Mouse (Mus musculus) kidney, adult 8-10 months (tissue): ENCODE measurements around the gene Rem1.
A peak's percentile ranks its signal among the peaks of the same experiment; 100 is the strongest.

Source experiments
- DNase-seq, 2 experiments: peaks; one replicate each; pipeline ENCODE4 v3.0.0; 2022

The Rem1 gene

GRCm38 (mm10) chr2:152629904-152630303 is 3.2 kb downstream of the Rem1 start:
- DNase-seq, result no peak

GRCm38 (mm10) chr2:152633334-152633733 is 6.6 kb downstream of the Rem1 start:
- DNase-seq, result no peak

- no peak for DNase-seq
Observed at GRCm38 (mm10) chr2:152634311-152634710, 7.6 kb downstream of the Rem1 start.

DNA sequence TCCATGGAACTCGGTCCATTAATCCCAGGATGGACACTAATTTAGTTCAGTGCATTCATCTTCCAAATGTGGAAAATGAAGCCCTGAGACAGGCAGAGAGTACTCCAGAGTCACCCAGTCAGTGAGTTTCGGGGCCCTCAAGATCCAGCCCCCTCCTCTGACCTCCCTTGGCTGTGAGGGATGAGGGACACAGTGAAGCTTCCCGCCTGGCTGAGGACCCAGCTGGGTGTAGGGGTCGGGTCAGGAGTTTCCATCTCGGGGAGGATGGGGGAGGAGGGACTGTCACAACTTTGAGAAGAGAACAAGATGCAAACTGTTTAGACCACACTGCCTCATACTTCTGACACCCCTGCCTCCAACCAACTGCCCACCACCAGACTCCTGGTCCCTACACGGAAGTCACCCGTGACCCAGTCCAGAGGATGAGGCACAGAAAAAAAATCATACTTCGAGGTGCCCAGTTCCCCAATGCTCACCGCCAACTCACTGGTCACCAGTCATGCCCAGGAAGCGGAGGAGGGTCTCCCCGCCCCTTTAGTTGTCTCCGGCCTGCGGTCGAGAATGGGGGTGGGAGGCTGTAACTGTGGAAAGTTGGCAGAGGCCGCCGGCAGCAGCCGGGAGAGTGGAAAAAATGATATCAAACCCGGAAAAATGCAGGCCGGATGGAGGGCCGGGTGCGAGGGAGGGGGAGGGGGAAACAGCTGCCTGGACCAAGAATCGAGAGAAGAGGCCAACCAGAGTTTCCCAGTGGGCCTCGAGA is 9.7 kb downstream of the Rem1 start:
- peak; percentile 59 to 68 for DNase-seq

DNA sequence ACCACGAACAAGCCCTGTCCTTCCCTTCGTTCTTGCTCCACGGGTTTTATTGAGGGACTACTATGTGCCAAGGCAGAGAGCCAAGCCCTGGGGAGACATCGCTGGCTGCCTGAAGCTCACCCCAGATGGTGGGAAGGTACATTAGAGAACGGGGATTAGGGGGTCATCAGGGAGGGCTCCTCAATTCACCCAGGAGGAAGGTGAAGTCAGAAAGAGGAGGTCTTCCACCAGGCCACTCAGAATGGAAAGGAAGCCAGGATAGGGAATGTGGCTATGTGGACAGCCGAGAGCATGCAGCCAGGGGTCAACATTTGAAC is 10.2 kb downstream of the Rem1 start:
- no peak for DNase-seq

GRCm38 (mm10) chr2:152637381-152637780 is 10.6 kb downstream of the Rem1 start:
- DNase-seq, result no peak

- no peak for DNase-seq
Observed at GRCm38 (mm10) chr2:152638865-152639264, 12.1 kb downstream of the Rem1 start.

GRCm38 (mm10) chr2:152639406-152640113 is 12.8 kb downstream of the Rem1 start:
- DNase-seq, result peak; percentile 38 to 63

DNA sequence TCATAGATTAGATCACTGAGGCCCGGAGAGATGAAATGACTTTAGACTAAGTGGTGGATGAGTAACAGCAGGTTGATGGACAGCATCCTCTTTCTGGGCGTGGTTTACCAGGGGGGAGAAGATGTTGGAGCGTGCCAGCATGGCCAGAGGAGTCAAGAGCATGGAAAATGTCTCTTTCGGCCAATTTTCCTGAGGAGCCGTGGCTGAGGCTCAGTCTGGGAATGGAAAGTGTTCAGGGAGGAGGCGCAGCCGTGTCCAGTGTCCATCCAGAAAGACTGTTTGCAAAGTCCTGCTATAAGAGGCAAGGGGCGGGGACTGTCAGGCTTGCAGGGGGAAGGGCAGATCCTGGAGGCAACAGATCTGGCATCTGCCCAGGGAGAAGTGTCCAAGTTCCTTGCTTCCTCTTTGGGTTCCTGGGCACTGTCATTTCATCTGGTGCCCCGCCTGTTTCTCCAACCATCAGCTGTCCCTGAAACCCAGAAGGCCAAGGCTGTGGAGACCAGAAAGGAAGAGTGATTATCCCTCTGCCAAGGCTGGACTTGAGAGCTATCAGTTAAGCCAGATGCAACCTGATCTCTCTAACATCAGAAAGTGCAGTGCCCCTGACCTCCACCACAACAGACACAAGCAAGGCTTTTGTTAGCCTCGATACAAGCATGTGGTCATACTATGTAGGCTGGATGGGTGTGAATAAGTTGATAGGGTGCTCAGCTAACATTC is 26.3 kb downstream of the Rem1 start:
- DNase-seq, result peak; percentile 32 to 39

DNA sequence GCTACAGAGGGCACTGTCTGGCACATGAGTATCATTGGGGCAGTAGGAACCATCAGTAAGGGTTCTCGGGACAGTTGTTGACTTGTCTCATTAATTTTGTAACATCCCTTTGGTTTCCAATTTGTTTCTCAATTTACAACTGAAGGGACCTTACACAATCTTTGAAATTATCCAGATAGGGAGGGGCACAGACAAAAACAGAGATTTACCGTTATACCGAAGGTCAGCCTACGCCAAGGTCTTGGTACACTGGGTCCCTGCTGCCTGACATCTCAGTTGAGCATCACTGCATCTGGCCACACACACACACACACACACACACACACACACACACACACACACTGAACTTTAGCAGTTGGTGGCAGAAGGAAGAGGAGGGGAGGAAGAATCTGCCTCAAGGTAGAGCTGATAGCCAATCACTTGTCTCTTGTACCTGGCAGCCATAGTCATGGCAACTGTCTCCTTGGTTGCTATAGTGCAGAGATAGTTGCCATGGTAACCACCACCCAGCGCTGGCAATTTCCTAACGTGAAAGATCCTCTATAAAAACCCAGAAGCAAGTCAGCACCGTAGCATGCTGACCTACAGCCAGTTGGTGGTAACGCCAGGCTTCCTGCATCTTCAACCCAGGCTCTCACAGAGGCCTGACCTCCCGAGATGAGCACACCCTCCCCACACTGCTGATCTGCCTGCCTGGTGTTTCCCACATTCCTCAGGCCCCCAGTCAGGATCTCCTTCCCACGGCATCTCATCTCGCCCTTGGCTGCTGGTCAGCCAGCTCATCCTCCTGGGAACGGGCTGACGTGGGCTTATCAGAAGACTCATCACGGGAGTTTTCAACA is 27.3 kb downstream of the Rem1 start:
- DNase-seq, result peak in 1 of 2 experiments; percentile 25

DNA sequence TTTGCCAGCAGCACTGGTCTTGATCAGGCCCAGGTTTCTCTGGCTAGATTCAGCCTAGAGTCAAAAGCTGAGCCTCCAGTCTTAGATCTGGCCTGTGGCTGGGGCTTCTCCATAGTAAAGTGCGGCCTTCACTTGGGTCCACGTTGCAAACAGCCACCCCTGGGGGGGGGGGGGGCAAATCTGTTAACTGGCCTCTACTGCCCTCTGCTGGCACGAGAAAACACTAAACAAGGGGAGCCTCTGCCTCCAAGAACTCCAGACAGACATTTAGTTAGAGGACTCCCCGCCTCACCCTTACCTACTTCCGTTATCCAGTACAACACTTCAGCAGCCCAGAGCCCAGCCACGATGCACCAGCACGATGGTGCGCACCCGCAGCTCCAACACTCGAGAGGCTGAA is 30.6 kb downstream of the Rem1 start:
- DNase-seq, result no peak

DNA sequence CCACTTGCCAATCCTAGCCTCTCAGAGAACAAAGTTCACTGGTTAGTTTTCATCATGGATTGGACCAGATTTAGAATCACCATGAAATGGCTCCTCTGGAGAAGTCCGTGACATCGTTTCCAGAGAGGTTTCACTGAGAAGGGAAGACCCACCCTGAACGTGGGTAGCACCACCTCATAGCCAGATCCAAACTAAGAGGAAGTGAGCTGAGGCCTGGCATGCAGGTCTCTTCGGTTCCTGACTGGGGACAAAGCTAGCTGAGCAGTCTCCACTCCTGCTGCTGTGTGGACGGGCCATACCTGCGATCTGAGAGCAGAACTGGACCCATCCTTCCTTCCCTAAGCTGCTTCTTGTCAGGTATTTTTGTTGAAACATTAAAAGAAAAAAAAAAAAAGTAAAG is 34.4 kb downstream of the Rem1 start:
- DNase-seq, result no peak

DNA sequence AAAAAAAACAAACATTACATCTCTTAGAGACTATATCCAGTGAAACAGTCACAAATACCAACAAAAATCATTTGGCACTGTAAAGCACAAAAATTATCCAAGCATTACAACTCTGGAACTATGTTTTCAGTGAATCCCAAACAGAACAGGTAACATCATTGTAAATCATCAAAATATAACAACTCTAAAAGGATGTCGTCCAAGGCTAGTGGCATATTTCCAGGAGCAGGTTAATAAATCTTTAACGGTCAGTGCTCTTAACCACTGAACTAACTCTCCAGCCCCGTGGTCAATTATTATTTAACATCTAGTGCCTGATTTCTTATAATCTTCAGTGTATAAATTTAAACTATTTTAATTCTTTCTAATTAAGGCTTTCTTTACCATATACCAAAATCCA is 39.4 kb downstream of the Rem1 start:
- DNase-seq, result peak; percentile 45 to 62

DNA sequence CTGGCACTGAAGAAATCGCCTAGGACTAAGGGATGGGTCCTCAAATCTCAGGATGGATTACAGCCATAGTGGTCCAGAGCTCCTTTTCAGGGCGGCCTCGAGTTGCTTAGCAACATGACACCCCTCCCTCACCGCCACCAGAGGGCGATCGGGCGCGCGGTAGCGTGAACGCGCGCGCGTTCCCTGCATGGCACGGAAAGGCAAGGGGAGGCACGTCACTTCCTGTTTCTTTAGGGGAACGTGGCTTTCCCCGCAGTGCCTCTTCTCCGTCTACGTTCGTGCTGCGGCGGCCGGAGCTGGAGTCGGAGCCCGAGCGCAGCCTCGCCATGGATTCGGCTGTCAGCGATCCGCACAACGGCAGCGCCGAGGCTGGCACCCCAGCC is 42.5 kb downstream of the Rem1 start, which contains the start of gene H13:
Gene H13 (plus strand): TSS at position 206 of the 383 bp plus-strand sequence.
- DNase-seq, result peak; percentile 87 to 90

GRCm38 (mm10) chr2:152669639-152670484 is 43.1 kb downstream of the Rem1 start:
- no peak for DNase-seq

DNA sequence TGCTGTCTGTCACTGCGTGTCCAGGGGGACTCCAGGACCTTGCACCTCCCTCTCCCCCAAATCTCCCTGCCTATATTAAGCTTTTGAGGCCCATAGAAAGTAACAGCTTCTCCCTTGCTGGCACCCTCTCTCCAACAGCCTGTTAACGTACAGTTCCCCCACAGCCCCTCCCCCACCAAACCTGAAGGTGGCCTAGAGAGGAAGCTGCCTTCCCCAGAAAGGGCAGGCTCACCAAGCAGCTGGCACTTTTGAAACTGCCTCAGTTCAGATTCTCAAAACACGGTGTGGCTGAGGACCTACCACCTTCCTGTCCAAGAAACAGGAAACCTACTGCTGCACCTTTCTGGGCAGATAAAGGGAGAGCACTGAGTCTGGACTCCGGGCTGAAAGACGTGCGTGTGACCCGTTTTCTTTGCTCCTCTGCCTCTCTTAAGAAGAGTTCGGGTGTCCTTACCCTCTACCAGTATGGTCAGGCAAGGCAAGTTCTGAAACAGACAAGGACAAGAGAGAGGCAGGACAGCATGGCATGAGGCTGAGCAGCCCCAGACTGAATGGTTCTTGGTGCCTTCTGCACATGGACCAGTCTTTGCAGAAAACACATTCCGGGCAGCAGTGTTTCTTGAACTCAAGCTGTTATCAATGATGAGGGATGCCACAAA is 44.4 kb downstream of the Rem1 start:
- no peak for DNase-seq

GRCm38 (mm10) chr2:152671642-152671999 is 44.9 kb downstream of the Rem1 start:
- DNase-seq, result peak in 1 of 2 experiments; percentile 49

GRCm38 (mm10) chr2:152672166-152672565 is 45.4 kb downstream of the Rem1 start:
- no peak for DNase-seq

DNA sequence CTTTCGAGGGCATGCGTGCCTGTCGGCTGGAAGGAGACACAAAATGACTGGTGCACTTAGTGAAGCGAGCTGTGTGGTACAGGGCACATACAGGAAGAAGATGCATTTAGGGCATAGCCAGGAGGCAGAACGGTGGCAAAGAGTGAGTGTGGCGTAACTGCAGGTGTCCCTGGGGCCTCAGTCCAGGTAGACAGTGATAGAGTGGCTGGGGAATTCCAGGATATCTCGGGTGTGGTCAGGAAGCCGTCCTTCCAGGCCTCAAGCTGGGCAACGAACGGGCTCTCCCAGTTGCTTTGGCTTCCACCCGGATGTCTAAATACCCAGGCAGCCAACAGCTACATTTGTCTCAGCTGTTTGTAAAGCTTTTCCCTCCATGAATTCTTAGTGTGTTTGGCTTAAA is 47.4 kb downstream of the Rem1 start:
- DNase-seq, result no peak

DNA sequence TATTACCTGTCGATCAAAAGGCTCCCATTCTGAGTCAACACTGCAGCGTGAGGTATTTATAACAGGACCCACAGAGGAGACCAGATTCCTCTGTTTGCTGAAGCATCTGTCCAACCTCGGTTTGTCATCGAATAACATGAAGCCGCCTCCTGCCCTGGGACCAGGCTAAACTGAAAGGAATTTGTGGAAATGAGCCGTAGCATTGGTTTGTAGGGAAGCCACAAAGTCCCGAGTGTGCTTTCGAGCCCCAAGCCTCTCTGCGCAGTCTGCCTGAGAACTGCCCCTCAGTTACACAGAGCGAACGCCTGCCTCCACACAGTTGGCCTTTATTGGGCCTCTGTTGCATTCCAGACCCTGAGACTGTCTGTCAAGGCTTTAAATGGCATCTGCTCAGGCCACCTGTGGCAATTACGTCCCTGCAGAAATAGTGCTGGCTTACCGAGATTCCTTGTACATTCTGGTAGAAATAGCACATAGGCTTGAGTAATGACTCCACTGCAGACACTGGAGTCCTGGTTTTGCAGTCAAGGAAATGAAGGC is 48.6 kb downstream of the Rem1 start:
- no peak for DNase-seq

DNA sequence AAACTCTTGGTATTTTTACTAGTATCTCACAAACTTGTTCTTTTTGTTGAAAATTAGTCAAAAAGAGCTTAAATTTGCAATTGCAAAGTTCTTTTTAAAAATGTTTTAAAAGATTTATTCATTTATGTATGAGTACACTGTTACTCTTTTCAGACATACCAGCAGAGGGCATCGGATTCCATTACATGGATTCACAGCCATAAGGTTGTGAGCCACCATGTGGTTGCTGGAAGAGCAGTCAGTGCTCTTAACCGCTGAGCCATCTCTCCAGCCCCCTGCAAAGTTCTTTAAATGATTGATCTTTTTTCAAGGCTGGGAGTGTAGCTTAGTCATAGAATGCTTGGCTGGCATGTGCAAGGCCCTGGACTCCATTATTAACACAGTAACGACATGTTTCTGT is 51.6 kb downstream of the Rem1 start:
- DNase-seq, result no peak
